Mouse (Mus musculus) liver, embryonic 14.5 days (tissue): ENCODE results near the gene Zbtb7a.

Experiments
- CTCF ChIP-seq: IDR thresholded peaks from 2 replicates; pipeline ENCODE4 v1.5.1; 2016; ENCODE audit warnings: antibody characterized with exemption, low read depth, control low read depth
- EP300 ChIP-seq: IDR thresholded peaks from 2 replicates; pipeline ENCODE4 v1.6.1; 2016; ENCODE audit warnings: antibody characterized with exemption, low read depth

- TF ChIP-seq CTCF (no peak), EP300 (no peak)
These were observed 4.0 kb downstream of the Zbtb7a start for GRCm38 (mm10) chr10:81138821-81139528.
